Mouse (Mus musculus) limb, embryonic 13.5 days (tissue): ENCODE results near the gene Rcvrn. TPM values are rescaled to one million over a fixed set of nuclear protein-coding genes. Genes with fewer than 3 reads are reported as not detected.

Experiments
- ATAC-seq: fragments of 200-750 bp; cut with Nextera tagmentation; 2 replicates; pipeline ENCODE4 v1.8.0; 2017; ENCODE audit warnings: low read depth, moderate number of reproducible peaks, moderate TSS enrichment; ENCODE audit not compliant: low FRiP score
- H3K27ac ChIP-seq: fragments of 300-500 bp; sonication (generic); 2 replicates; pipeline ENCODE4 v1.5.1; 2015; ENCODE audit warnings: inconsistent platforms, mild to moderate bottlenecking, moderate library complexity
- H3K27me3 ChIP-seq: fragments of 300-500 bp; sonication (generic); 2 replicates; pipeline ENCODE4 v1.6.1; 2015; ENCODE audit warnings: mild to moderate bottlenecking, inconsistent platforms
- H3K36me3 ChIP-seq: fragments of 300-500 bp; sonication (generic); 2 replicates; pipeline ENCODE4 v1.6.1; 2015; ENCODE audit warnings: inconsistent platforms, mild to moderate bottlenecking, moderate library complexity
- H3K4me1 ChIP-seq: fragments of 300-500 bp; sonication (generic); 2 replicates; pipeline ENCODE4 v1.6.1; 2015; ENCODE audit warnings: inconsistent platforms
- H3K4me2 ChIP-seq: fragments of 300-500 bp; sonication (generic); replicated peaks from 2 replicates; pipeline ENCODE4 v1.6.1; 2015; ENCODE audit warnings: inconsistent platforms, mild to moderate bottlenecking, moderate library complexity
- H3K4me3 ChIP-seq: fragments of 300-500 bp; sonication (generic); 2 replicates; pipeline ENCODE4 v1.5.1; 2015; ENCODE audit warnings: moderate library complexity, mild to moderate bottlenecking, inconsistent platforms
- H3K9ac ChIP-seq: fragments of 300-500 bp; sonication (generic); 2 replicates; pipeline ENCODE4 v1.6.1; 2015; ENCODE audit warnings: mild to moderate bottlenecking, inconsistent platforms
- H3K9me3 ChIP-seq: fragments of 300-500 bp; sonication (generic); 2 replicates; pipeline ENCODE4 v1.6.1; 2016; ENCODE audit warnings: inconsistent platforms
- WGBS: fragments of 180-500 bp; shearing (Covaris S2); methylation state at CpG from one replicate; pipeline ENCODE4 v1.1.7; 2015; 5-methylcytosine and 5-hydroxymethylcytosine counted together
- polyA plus RNA-seq: library from polyadenylated mRNA; unstranded; fragments of >200 nt; fragmentation: Nextera tagmentation; extraction: Ambion mirVana; gene quantifications from 2 replicates; pipeline ENCODE4 v1.2.1, GENCODE M21; 2015

The Rcvrn gene
- polyA plus RNA-seq, 1 experiment from 2014 or later, result not detected

GRCm38 (mm10) chr11:67656811-67657210, 38.3 kb upstream of the Rcvrn start:
- Histone ChIP-seq H3K27ac (no peak overlapping the region), H3K4me3 (no peak overlapping the region), H3K27me3 (no peaks in the 10 kb centered on the region), H3K4me2 (no peak overlapping the region), H3K9me3 (no peaks in the 10 kb centered on the region), H3K36me3 (no peaks in the 10 kb centered on the region), H3K9ac (no peak overlapping the region), H3K4me1 (peaks cover 15% of the 10 kb centered on the region)
- no peak for ATAC-seq
- WGBS, result 86% methylated on average over 9 of the region's 9 CpGs

- H3K4me1 ChIP-seq, result peaks cover 5% of the 10 kb centered on the region
- WGBS, result 45% methylated on average over 11 of the region's 11 CpGs
- H3K4me3 ChIP-seq, result no peak overlapping the region
- H3K27me3 ChIP-seq, result no peaks in the 10 kb centered on the region
- no peaks in the 10 kb centered on the region for H3K9me3 ChIP-seq
- H3K9ac ChIP-seq, result no peak overlapping the region
- no peak overlapping the region for H3K27ac ChIP-seq
- no peak overlapping the region for H3K4me2 ChIP-seq
- ATAC-seq, result no peak
- H3K36me3 ChIP-seq, result no peaks in the 10 kb centered on the region
Measured at GRCm38 (mm10) chr11:67657685-67658382, 37.3 kb upstream of the Rcvrn start.

GRCm38 (mm10) chr11:67661465-67661864, 33.7 kb upstream of the Rcvrn start:
- H3K4me2 ChIP-seq, result no peak overlapping the region
- no peaks in the 10 kb centered on the region for H3K27me3 ChIP-seq
- no peak overlapping the region for H3K9ac ChIP-seq
- 89% methylated on average over 8 of the region's 8 CpGs for WGBS
- H3K4me1 ChIP-seq, result no peaks in the 10 kb centered on the region
- H3K36me3 ChIP-seq, result no peaks in the 10 kb centered on the region
- no peak overlapping the region for H3K27ac ChIP-seq
- ATAC-seq, result no peak
- H3K4me3 ChIP-seq, result no peak overlapping the region
- H3K9me3 ChIP-seq, result no peaks in the 10 kb centered on the region

- H3K4me2 ChIP-seq, result no peak overlapping the region
- 94% methylated on average over 4 of the region's 4 CpGs for WGBS
Measured at GRCm38 (mm10) chr11:67663437-67663836, 31.7 kb upstream of the Rcvrn start.

GRCm38 (mm10) chr11:67664261-67664660, 30.9 kb upstream of the Rcvrn start:
- 86% methylated on average over 3 of the region's 3 CpGs for WGBS
- H3K27me3 ChIP-seq, result no peaks in the 10 kb centered on the region
- no peak overlapping the region for H3K4me2 ChIP-seq
- H3K9me3 ChIP-seq, result no peaks in the 10 kb centered on the region
- no peak for ATAC-seq
- no peaks in the 10 kb centered on the region for H3K36me3 ChIP-seq
- peaks cover 7% of the 10 kb centered on the region for H3K4me1 ChIP-seq
- H3K4me3 ChIP-seq, result no peak overlapping the region
- no peak overlapping the region for H3K9ac ChIP-seq
- no peak overlapping the region for H3K27ac ChIP-seq

More at GRCm38 (mm10) chr11:67663437-67663836, 31.7 kb upstream of the Rcvrn start:
- no peak overlapping the region for H3K4me3 ChIP-seq
- no peak; the same call in 1 of the 2 replicates for ATAC-seq
- H3K27ac ChIP-seq, result no peak overlapping the region
- H3K4me1 ChIP-seq, result peaks cover 7% of the 10 kb centered on the region
- H3K27me3 ChIP-seq, result no peaks in the 10 kb centered on the region
- no peak overlapping the region for H3K9ac ChIP-seq
- H3K9me3 ChIP-seq, result no peaks in the 10 kb centered on the region
- H3K36me3 ChIP-seq, result no peaks in the 10 kb centered on the region

GRCm38 (mm10) chr11:67664918-67665317, 30.2 kb upstream of the Rcvrn start:
- no peak overlapping the region for H3K27ac ChIP-seq
- no peak for ATAC-seq
- H3K9ac ChIP-seq, result no peak overlapping the region
- no peaks in the 10 kb centered on the region for H3K27me3 ChIP-seq
- H3K4me2 ChIP-seq, result no peak overlapping the region
- no peaks in the 10 kb centered on the region for H3K9me3 ChIP-seq
- H3K4me3 ChIP-seq, result no peak overlapping the region
- 76% methylated on average over 6 of the region's 6 CpGs for WGBS
- H3K36me3 ChIP-seq, result no peaks in the 10 kb centered on the region
- H3K4me1 ChIP-seq, result peaks cover 7% of the 10 kb centered on the region

GRCm38 (mm10) chr11:67666129-67666528, 29.0 kb upstream of the Rcvrn start:
- Histone ChIP-seq H3K9me3 (no peaks in the 10 kb centered on the region), H3K4me2 (no peak overlapping the region), H3K4me3 (no peak overlapping the region), H3K27ac (no peak overlapping the region), H3K27me3 (no peaks in the 10 kb centered on the region), H3K4me1 (peaks cover 7% of the 10 kb centered on the region), H3K36me3 (no peaks in the 10 kb centered on the region), H3K9ac (no peak overlapping the region)
- no peak for ATAC-seq
- 81% methylated on average over 5 of the region's 5 CpGs for WGBS

GRCm38 (mm10) chr11:67667531-67668332, 27.4 kb upstream of the Rcvrn start:
- 82% methylated on average over 13 of the region's 13 CpGs for WGBS
- H3K9me3 ChIP-seq, result no peaks in the 10 kb centered on the region
- H3K4me2 ChIP-seq, result no peak overlapping the region
- H3K4me3 ChIP-seq, result no peak overlapping the region
- no peak for ATAC-seq
- peaks cover 7% of the 10 kb centered on the region for H3K4me1 ChIP-seq
- no peaks in the 10 kb centered on the region for H3K36me3 ChIP-seq
- H3K27me3 ChIP-seq, result no peaks in the 10 kb centered on the region
- no peak overlapping the region for H3K9ac ChIP-seq
- H3K27ac ChIP-seq, result no peak overlapping the region

GRCm38 (mm10) chr11:67668460-67669007, 26.6 kb upstream of the Rcvrn start:
- no peak overlapping the region for H3K9ac ChIP-seq
- ATAC-seq, result no peak
- H3K4me3 ChIP-seq, result no peak overlapping the region
- H3K27me3 ChIP-seq, result no peaks in the 10 kb centered on the region
- peaks cover 7% of the 10 kb centered on the region for H3K4me1 ChIP-seq
- no peak overlapping the region for H3K4me2 ChIP-seq
- H3K36me3 ChIP-seq, result no peaks in the 10 kb centered on the region
- no peak overlapping the region for H3K27ac ChIP-seq
- H3K9me3 ChIP-seq, result no peaks in the 10 kb centered on the region
- 77% methylated on average over 3 of the region's 3 CpGs for WGBS

GRCm38 (mm10) chr11:67670031-67670430, 25.1 kb upstream of the Rcvrn start:
- WGBS, result 97% methylated on average over 6 of the region's 6 CpGs
- Histone ChIP-seq H3K4me1 (peaks cover 7% of the 10 kb centered on the region), H3K9me3 (no peaks in the 10 kb centered on the region), H3K4me2 (no peak overlapping the region), H3K27ac (no peak overlapping the region), H3K9ac (no peak overlapping the region), H3K4me3 (no peak overlapping the region), H3K27me3 (no peaks in the 10 kb centered on the region), H3K36me3 (no peaks in the 10 kb centered on the region)
- no peak for ATAC-seq

- Histone ChIP-seq H3K27ac (no peak overlapping the region), H3K27me3 (no peaks in the 10 kb centered on the region), H3K4me2 (no peak overlapping the region), H3K9me3 (no peaks in the 10 kb centered on the region), H3K4me1 (peaks cover 7% of the 10 kb centered on the region), H3K9ac (no peak overlapping the region), H3K4me3 (no peak overlapping the region), H3K36me3 (no peaks in the 10 kb centered on the region)
- ATAC-seq, result no peak
- 76% methylated on average over 5 of the region's 5 CpGs for WGBS
Measured at GRCm38 (mm10) chr11:67672140-67672539, 23.0 kb upstream of the Rcvrn start.
